Mouse (Mus musculus) forebrain, postnatal 0 days (tissue): ENCODE measurements around the gene Naa20. TPM values are rescaled to one million over a fixed set of nuclear protein-coding genes. Genes with fewer than 3 reads are reported as not detected.
"Not testable (repeated sequence)": the region's sequence is repeated elsewhere in the genome, so short reads cannot be mapped to it uniquely, and the experiment has no call there.

Source experiments
- ATAC-seq: fragments of 200-750 bp; cut with Nextera tagmentation; 2 replicates; pipeline ENCODE4 v1.8.0; 2017; ENCODE audit warnings: mild to moderate bottlenecking, moderate library complexity
- DNase-seq: peaks from one replicate; pipeline ENCODE4 v3.0.0-alpha.2; 2015
- H3K27ac ChIP-seq: fragments of 300-500 bp; sonication (generic); 2 replicates; pipeline ENCODE4 v1.5.1; 2014; ENCODE audit warnings: low read depth, mild to moderate bottlenecking, antibody characterized with exemption, low read length, moderate library complexity, mixed read lengths
- H3K27me3 ChIP-seq: fragments of 300-500 bp; sonication (generic); 2 replicates; pipeline ENCODE4 v1.6.1; 2014; ENCODE audit warnings: mild to moderate bottlenecking, low read length, mixed read lengths; ENCODE audit not compliant: insufficient read depth
- H3K36me3 ChIP-seq: fragments of 300-500 bp; sonication (generic); 2 replicates; pipeline ENCODE4 v1.6.1; 2014; ENCODE audit warnings: mild to moderate bottlenecking, moderate library complexity; ENCODE audit not compliant: insufficient read depth
- H3K4me1 ChIP-seq: fragments of 300-500 bp; sonication (generic); 2 replicates; pipeline ENCODE4 v1.6.1; 2014; ENCODE audit warnings: antibody characterized with exemption; ENCODE audit not compliant: insufficient read depth
- H3K4me2 ChIP-seq: fragments of 300-500 bp; sonication (generic); 2 replicates; pipeline ENCODE4 v1.6.1; 2014; ENCODE audit warnings: low read depth, mild to moderate bottlenecking, moderate library complexity
- H3K4me3 ChIP-seq: fragments of 300-500 bp; sonication (generic); 2 replicates; pipeline ENCODE4 v1.5.1; 2014; ENCODE audit warnings: low read depth, low read length, mixed read lengths
- H3K9ac ChIP-seq: fragments of 300-500 bp; sonication (generic); 2 replicates; pipeline ENCODE4 v1.6.1; 2014; ENCODE audit warnings: mild to moderate bottlenecking
- H3K9me3 ChIP-seq: fragments of 300-500 bp; sonication (generic); 2 replicates; pipeline ENCODE4 v1.6.1; 2016; ENCODE audit warnings: low read length
- CTCF ChIP-seq: sonication (generic); IDR thresholded peaks from 2 replicates; pipeline ENCODE4 v1.5.1; 2016; ENCODE audit warnings: antibody characterized with exemption, control low read depth, low read depth
- WGBS: fragments of 180-500 bp; shearing (Covaris S2); extraction: QIAGEN DNeasy Blood & Tissue Kit; methylation state at CpG from one replicate; pipeline ENCODE4 v1.1.7; 2014; 5-methylcytosine and 5-hydroxymethylcytosine counted together
- polyA plus RNA-seq: library from polyadenylated mRNA; unstranded; fragments of >200 nt; fragmentation: Nextera tagmentation; extraction: Ambion mirVana; gene quantifications from 2 replicates; pipeline ENCODE4 v1.2.1, GENCODE M21; 2015
- total RNA-seq: library from RNA; depleted of rRNA; stranded (reverse); fragments of >200 nt; gene quantifications from 2 replicates; pipeline ENCODE4 v1.2.3, GENCODE M21; 2014

Naa20 gene
- total and polyA plus RNA-seq, 2 experiments from 2014 or later = 124 to 152 TPM

DNA sequence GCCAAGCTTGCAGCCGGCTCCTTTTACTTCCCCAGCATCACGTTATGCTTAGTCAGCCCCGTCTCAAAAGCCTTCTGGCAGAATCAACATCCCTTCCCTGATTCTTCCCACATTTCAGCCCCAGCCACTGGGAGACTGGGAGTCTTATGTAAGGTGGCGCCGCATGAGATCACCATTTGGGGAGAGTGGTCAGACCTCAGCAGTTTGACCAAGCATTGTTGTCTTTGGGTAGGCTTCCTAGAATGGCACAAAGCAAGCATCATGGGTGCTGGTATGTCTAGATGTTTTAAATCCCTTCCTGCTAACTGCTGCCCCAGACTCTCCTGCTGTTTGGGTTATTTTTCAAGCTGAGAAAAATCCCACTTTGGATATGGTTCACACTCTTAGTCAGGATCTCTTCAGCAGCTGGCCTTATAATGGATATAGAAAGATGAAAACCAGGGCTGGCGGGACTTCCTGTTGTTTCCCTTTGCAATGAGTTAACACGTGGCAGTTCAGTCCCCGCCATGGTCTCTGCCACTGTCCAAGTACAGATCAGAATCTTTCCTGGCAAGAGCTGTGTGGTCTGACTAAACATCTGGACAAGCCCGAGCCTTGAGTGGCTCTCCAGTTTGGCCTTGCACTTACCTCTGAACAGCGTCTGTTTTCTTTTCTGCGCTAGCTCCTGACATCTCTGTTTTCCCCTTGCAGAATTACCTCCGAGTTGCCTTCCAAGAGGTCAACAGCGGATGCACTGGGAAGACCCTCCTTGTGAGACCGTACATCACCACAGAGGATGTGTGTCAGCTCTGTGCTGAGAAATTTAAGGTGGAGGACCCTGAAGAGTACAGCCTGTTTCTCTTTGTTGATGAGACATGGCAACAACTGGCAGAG, 16.8 kb upstream of the Naa20 start:
- H3K4me1 ChIP-seq = no peaks in the 10 kb centered on the region
- no peaks in the 10 kb centered on the region for H3K27me3 ChIP-seq
- ATAC-seq (no peak), DNase-seq (no peak)
- TF ChIP-seq CTCF = no peak
- no peak overlapping the region for H3K4me3 ChIP-seq
- WGBS = 71% methylated on average over 14 of the region's 14 CpGs
- no peaks in the 10 kb centered on the region for H3K36me3 ChIP-seq
- H3K9ac ChIP-seq = no peak overlapping the region
- no peak overlapping the region for H3K27ac ChIP-seq
- H3K4me2 ChIP-seq = no peak overlapping the region
- no peaks in the 10 kb centered on the region for H3K9me3 ChIP-seq

DNA sequence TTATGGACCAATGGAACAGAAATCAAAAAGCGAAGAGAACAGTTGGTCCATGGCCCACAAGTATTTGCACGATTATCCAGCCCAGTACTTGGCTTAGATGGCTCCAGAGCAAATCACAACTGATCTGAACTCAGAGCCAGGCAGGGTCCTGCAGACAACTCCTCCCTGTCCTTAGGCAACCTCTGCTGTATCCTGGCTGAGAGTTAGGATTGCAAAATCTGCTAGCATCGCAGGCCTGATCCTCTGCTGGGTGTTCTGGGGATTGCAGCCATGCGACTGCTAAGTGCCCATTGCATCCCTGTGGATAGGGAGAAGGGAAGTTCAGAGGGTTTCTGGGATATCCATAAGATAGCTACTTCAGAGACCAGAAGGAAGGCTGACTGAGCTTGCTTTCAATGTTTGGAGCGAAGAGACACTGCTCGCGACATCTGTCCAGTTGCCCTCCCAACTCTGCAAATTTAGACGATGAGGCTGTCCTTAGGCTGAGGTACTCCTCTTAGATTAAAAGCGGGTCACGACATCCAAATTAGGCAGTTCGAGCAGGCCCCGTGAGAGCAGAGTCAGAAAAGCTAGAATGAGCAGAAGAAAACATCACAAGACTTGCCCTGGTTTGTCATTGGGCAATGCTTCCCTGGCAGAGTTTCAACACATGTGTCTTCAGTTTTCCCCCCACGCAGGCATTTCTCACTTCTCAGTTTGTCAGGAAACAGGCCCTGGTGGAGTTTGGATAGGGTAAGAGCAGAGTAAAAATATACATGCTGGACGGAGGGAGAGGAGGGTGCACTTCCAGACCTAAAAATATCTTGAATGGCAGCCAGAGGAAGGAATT, 13.7 kb upstream of the Naa20 start:
- Histone ChIP-seq H3K27ac (no peak overlapping the region), H3K4me1 (no peaks in the 10 kb centered on the region), H3K4me3 (no peak overlapping the region), H3K36me3 (no peaks in the 10 kb centered on the region), H3K9ac (no peak overlapping the region), H3K27me3 (no peaks in the 10 kb centered on the region), H3K9me3 (no peaks in the 10 kb centered on the region), H3K4me2 (no peak overlapping the region)
- ATAC-seq (peak; percentile 65; the same call in 1 of the 2 replicates), DNase-seq (no peak)
- peak; percentile 62 for TF ChIP-seq CTCF
- WGBS = 71% methylated on average over 14 of the region's 14 CpGs

DNA sequence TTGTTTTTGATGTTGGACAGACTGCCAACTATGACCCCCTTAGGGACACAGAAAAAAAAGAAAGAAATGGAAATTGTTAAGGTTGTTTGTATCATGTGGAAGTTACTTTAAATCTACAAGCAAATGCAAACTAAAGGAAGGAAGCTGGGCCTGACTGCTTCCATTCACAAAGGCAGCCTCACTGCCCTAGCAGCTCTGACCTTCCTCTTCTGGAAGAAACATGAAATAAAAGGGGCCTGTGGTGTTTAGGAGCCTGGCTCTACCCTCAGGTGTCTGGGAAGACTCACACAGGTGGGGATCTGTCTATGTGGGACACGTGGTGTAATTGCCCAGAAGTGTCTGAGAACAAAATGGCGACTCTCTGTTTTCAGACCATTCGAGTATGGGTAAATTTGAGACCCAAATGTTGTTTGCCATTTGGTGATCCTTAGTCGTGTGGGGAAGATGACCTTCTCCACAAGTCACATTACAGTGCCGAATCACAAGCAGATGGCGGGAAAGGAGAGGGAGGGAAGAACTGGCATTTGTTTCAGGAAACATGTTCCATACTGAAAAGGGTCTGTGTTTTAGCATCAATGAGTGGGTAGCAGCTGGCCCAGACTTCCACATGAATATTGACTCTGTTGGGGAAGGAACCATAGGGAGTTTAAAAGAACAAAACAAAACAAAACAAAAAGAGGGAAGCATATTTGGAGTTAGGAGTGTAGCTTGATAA, 13.0 kb upstream of the Naa20 start:
- no peak for TF ChIP-seq CTCF
- ATAC-seq = peak; percentile 53
- no peaks in the 10 kb centered on the region for H3K36me3 ChIP-seq

DNA sequence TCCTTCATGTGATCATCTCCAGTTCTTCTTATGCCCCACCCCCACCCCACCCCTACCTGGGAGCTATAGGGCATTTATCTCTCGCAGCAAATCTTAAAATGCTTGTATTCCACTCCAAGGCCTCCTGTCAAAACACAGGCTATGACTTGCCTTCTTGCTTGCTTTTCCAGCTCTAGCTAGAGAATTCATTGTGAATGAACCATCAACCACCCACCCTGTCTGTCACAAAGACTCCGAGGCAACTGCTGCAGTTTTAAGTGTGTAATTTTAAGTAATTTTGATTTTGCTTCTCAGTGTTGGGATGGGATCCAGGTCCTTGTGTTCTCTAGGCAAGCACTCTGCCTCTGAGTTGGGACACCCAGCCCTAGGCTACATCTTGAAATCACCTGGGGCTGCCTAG, 11.3 kb upstream of the Naa20 start:
- Histone ChIP-seq H3K36me3 (no peaks in the 10 kb centered on the region), H3K9ac (no peak overlapping the region), H3K4me2 (no peak overlapping the region), H3K4me1 (no peaks in the 10 kb centered on the region), H3K9me3 (no peaks in the 10 kb centered on the region), H3K4me3 (no peak overlapping the region), H3K27ac (no peak overlapping the region), H3K27me3 (no peaks in the 10 kb centered on the region)
- 0 out of 2 replicates have a peak, but pooled peaks have one; percentile 8 for ATAC-seq
- DNase-seq = no peak
- no peak for TF ChIP-seq CTCF
- WGBS = 68% methylated on average over 2 of the region's 2 CpGs

More for the DNA sequence above, 13.0 kb upstream of the Naa20 start:
- no peaks in the 10 kb centered on the region for H3K4me1 ChIP-seq
- no peaks in the 10 kb centered on the region for H3K9me3 ChIP-seq
- H3K4me3 ChIP-seq = no peak overlapping the region
- 50% methylated on average over 6 of the region's 6 CpGs for WGBS
- peak; percentile 50 for DNase-seq
- H3K9ac ChIP-seq = no peak overlapping the region
- H3K27me3 ChIP-seq = no peaks in the 10 kb centered on the region
- H3K4me2 ChIP-seq = no peak overlapping the region
- H3K27ac ChIP-seq = no peak overlapping the region

DNA sequence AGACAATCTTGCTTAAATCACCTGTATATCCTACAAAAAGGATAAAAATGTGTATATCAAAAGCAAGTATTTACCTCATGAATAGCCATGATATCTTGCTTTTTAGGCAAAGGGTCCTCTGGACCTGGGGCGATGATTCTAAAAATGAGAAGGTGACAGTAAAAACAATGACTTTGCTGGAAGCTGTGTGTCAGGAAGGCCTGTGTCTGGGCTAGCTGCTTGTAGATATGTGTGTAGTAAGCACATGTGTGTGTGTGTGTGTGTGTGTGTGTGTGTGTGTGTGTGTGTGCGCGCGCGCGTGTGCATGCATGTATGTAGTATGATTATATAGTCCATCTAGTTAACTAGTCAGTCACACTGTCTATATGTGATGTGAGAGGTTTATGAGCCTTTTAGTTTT, 8.1 kb upstream of the Naa20 start:
- Histone ChIP-seq H3K27ac (no peak overlapping the region), H3K4me3 (no peak overlapping the region), H3K4me2 (no peak overlapping the region), H3K27me3 (no peaks in the 10 kb centered on the region), H3K4me1 (no peaks in the 10 kb centered on the region), H3K9ac (no peak overlapping the region), H3K9me3 (no peaks in the 10 kb centered on the region), H3K36me3 (no peaks in the 10 kb centered on the region)
- DNase-seq = no peak
- WGBS = over 99% methylated on average over 6 of the region's 6 CpGs
- no peak for ATAC-seq
- TF ChIP-seq CTCF = no peak

DNA sequence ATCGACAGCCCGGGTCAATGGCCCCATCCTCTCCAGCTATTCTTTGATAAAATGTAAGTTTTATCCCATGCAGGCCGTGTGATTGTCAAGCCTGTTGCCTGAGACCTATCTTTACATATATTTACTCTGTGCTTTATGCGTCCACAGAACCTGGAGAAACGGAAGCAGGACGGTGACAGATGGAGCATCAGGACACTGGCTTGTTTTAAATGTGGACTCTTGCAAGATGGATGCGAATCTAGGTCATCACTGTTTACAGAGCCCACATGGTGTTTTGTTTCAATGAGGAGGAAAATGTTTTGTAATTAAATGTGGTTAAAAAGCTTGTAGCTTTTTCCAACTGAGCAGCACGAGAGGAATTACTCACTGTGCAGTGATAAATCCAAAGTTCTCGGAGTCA, 3.8 kb upstream of the Naa20 start:
- no peak for TF ChIP-seq CTCF
- Histone ChIP-seq H3K4me3 (no peak overlapping the region), H3K9me3 (no peaks in the 10 kb centered on the region), H3K27ac (no peak overlapping the region), H3K4me2 (no peak overlapping the region), H3K4me1 (no peaks in the 10 kb centered on the region), H3K36me3 (no peaks in the 10 kb centered on the region), H3K27me3 (no peaks in the 10 kb centered on the region), H3K9ac (no peak overlapping the region)
- DNase-seq (no peak), ATAC-seq (no peak)
- WGBS = 75% methylated on average over 9 of the region's 9 CpGs

DNA sequence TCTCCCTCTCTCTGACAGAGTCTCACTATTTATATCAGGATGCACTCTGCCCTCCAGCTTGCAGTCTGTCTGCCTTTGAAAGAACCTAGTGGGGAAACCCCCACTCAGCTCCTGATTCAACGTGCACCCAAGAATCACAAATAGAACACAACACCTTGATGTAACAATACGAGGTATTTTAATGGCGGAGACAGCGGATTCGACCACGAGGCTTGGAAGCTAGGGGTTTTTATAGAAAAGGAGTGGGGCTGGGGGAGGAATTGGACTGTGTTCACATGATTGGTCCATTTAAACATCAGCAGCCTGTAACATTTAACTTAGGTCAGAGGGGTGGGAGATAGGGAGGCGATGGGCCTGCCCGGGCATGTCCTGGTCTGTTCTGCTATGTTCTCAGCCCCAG, 1.6 kb upstream of the Naa20 start:
- not testable (repeated sequence) for H3K27ac ChIP-seq, H3K9ac ChIP-seq, H3K9me3 ChIP-seq, H3K27me3 ChIP-seq, H3K4me3 ChIP-seq, H3K4me1 ChIP-seq, H3K36me3 ChIP-seq, ATAC-seq, DNase-seq, H3K4me2 ChIP-seq
- 73% methylated on average over 6 of the region's 8 CpGs for WGBS
